24 mouse cellular contexts compared by ENCODE assay signal in genomic region chr2:101620899-101621298, GRCm38 (mm10). TPM values are rescaled to one million over a fixed set of nuclear protein-coding genes. Genes with fewer than 3 reads are reported as not detected.
DNase-seq lines count a peak whose midpoint lies in the region; ATAC-seq and TF ChIP-seq lines count a peak whose summit lies in the region.
"Had no signal": no experiment of that assay in that cellular context is flagged by ENCODE, and none has a peak within 500 bp of the region (broad histone marks: within the 10 kb centered on the region; RNA-seq: fewer than 3 reads in every experiment).

No protein-coding gene starts in this region.

- no peak for TF ChIP-seq CTCF in lung, postnatal 0 days (IDR thresholded peaks at IDR 0.05)

- no peak for TF ChIP-seq EP300 in lung, postnatal 0 days (IDR thresholded peaks at IDR 0.05)

- H3K27ac ChIP-seq in lung, embryonic 15.5 days, result peak overlapping the region; percentile 19; the same call in 1 of the 2 replicates
- no peak overlapping the region for H3K27ac ChIP-seq in lung, postnatal 0 days (ENCODE audit: low read length)
- no peak overlapping the region for H3K27ac ChIP-seq in liver, embryonic 11.5 days (ENCODE audit: low read depth, low read length)
- no peak overlapping the region for H3K27ac ChIP-seq in intestine, embryonic 16.5 days (ENCODE audit: low read length)
- H3K27ac ChIP-seq: embryonic facial prominence, embryonic 12.5 days; forebrain, embryonic 15.5 days; heart, embryonic 10.5 days; hindbrain, embryonic 15.5 days had no signal

- H3K9ac ChIP-seq in lung, embryonic 15.5 days, result no peak overlapping the region
- no peak overlapping the region for H3K9ac ChIP-seq in lung, postnatal 0 days (replicated peaks; ENCODE audit: low read depth)
- no peak overlapping the region for H3K9ac ChIP-seq in liver, embryonic 11.5 days (ENCODE audit: low read depth, low read length)
- H3K9ac ChIP-seq in intestine, embryonic 16.5 days (ENCODE audit: low read depth, low read length), result no peak overlapping the region
- H3K9ac ChIP-seq: embryonic facial prominence, embryonic 12.5 days; forebrain, embryonic 15.5 days; hindbrain, embryonic 15.5 days had no signal

- no peaks in the 10 kb centered on the region for H3K9me3 ChIP-seq in lung, embryonic 15.5 days
- H3K9me3 ChIP-seq in lung, postnatal 0 days (ENCODE audit: low read length), result no peaks in the 10 kb centered on the region
- H3K9me3 ChIP-seq in liver, embryonic 11.5 days (ENCODE audit: control insufficient read depth, low read length), result no peaks in the 10 kb centered on the region
- H3K9me3 ChIP-seq in intestine, embryonic 16.5 days (ENCODE audit: control insufficient read depth, low read length), result no peaks in the 10 kb centered on the region
- H3K9me3 ChIP-seq: embryonic facial prominence, embryonic 12.5 days; forebrain, embryonic 15.5 days; G1E; heart, embryonic 10.5 days; hindbrain, embryonic 15.5 days had no signal

- H3K4me1 ChIP-seq in lung, embryonic 15.5 days, result no peaks in the 10 kb centered on the region
- H3K4me1 ChIP-seq in lung, postnatal 0 days (ENCODE audit: insufficient read depth, low read depth, low read length), result no peaks in the 10 kb centered on the region
- H3K4me1 ChIP-seq in liver, embryonic 11.5 days (replicated peaks; ENCODE audit: control insufficient read depth, insufficient read depth, low read length), result no peaks in the 10 kb centered on the region
- no peaks in the 10 kb centered on the region for H3K4me1 ChIP-seq in intestine, embryonic 16.5 days (ENCODE audit: control insufficient read depth, insufficient read depth, low read length)
- H3K4me1 ChIP-seq: hindbrain, embryonic 15.5 days had no signal

- no peak overlapping the region for H3K4me3 ChIP-seq in lung, embryonic 15.5 days
- H3K4me3 ChIP-seq in lung, postnatal 0 days (ENCODE audit: low read depth, low read length), result no peak overlapping the region
- no peak overlapping the region for H3K4me3 ChIP-seq in liver, embryonic 11.5 days (ENCODE audit: low read depth, low read length)
- H3K4me3 ChIP-seq in intestine, embryonic 16.5 days (ENCODE audit: low read length), result no peak overlapping the region
- H3K4me3 ChIP-seq: embryonic facial prominence, embryonic 12.5 days; forebrain, embryonic 15.5 days; heart, embryonic 10.5 days; hindbrain, embryonic 15.5 days had no signal

- H3K27me3 ChIP-seq in lung, embryonic 15.5 days, result no peaks in the 10 kb centered on the region
- no peaks in the 10 kb centered on the region for H3K27me3 ChIP-seq in lung, postnatal 0 days (replicated peaks; ENCODE audit: insufficient read depth, low read length)
- no peaks in the 10 kb centered on the region for H3K27me3 ChIP-seq in liver, embryonic 11.5 days (replicated peaks; ENCODE audit: control insufficient read depth, insufficient read depth, low read length)
- H3K27me3 ChIP-seq in intestine, embryonic 16.5 days (replicated peaks; ENCODE audit: control insufficient read depth, insufficient read depth, low read length), result no peaks in the 10 kb centered on the region
- H3K27me3 ChIP-seq: embryonic facial prominence, embryonic 12.5 days; forebrain, embryonic 15.5 days; hindbrain, embryonic 15.5 days had no signal

- ATAC-seq in lung, embryonic 15.5 days (ENCODE audit: borderline replicate concordance, extremely low read depth, low FRiP score, low TSS enrichment), result no peak
- ATAC-seq in lung, postnatal 0 days, result no peak
- no peak for ATAC-seq in liver, embryonic 11.5 days (replicated peaks; ENCODE audit: low FRiP score)
- ATAC-seq in intestine, embryonic 16.5 days, result no peak
- ATAC-seq: CD4-positive, CD25-positive, alpha-beta regulatory T cell, adult 4 months; forebrain, embryonic 15.5 days had no signal

- H3K36me3 ChIP-seq in lung, embryonic 15.5 days, result no peaks in the 10 kb centered on the region
- no peaks in the 10 kb centered on the region for H3K36me3 ChIP-seq in lung, postnatal 0 days (ENCODE audit: insufficient read depth, low read length)
- H3K36me3 ChIP-seq in liver, embryonic 11.5 days (ENCODE audit: control insufficient read depth, insufficient read depth, low read length), result no peaks in the 10 kb centered on the region
- H3K36me3 ChIP-seq in intestine, embryonic 16.5 days (ENCODE audit: control insufficient read depth, insufficient read depth, low read length), result no peaks in the 10 kb centered on the region
- H3K36me3 ChIP-seq: embryonic facial prominence, embryonic 12.5 days; forebrain, embryonic 15.5 days; heart, embryonic 10.5 days; hindbrain, embryonic 15.5 days had no signal

- no peak for DNase-seq in lung, postnatal 0 days (ENCODE audit: low spot score)
- peak; percentile 38 to 69 for DNase-seq in thymus, adult 18-20 months
- no peak for DNase-seq in thymus, postnatal 0 days (ENCODE audit: low spot score)
- peak; percentile 61 for DNase-seq in thymus, postnatal 25 days
- no peak for DNase-seq in liver, embryonic 11.5 days (ENCODE audit: low spot score)
- DNase-seq: adrenal gland, postnatal 10 days; B cell, adult 2 months; cerebellum, adult 11 months; cerebellum, adult 8-10 months; cerebellum, postnatal 25 days; gastrocnemius, postnatal 36 days; heart, adult 11 months; heart, postnatal 36 days had no signal

- WGBS in lung, embryonic 15.5 days, result 45% methylated on average over 3 of the region's 3 CpGs
- WGBS in lung, postnatal 0 days, result 58% methylated on average over 3 of the region's 3 CpGs
- WGBS in liver, embryonic 11.5 days, result 75% methylated on average over 3 of the region's 3 CpGs
- 63% methylated on average over 3 of the region's 3 CpGs for WGBS in intestine, embryonic 16.5 days

- H3K4me2 ChIP-seq in lung, embryonic 15.5 days, result no peak overlapping the region
- H3K4me2 ChIP-seq in lung, postnatal 0 days (replicated peaks; ENCODE audit: low read depth, low read length), result no peak overlapping the region
- no peak overlapping the region for H3K4me2 ChIP-seq in liver, embryonic 11.5 days
- no peak overlapping the region for H3K4me2 ChIP-seq in intestine, embryonic 16.5 days (ENCODE audit: low read depth, low read length)
- H3K4me2 ChIP-seq: embryonic facial prominence, embryonic 12.5 days; forebrain, embryonic 15.5 days; hindbrain, embryonic 15.5 days had no signal

RNA-seq across cellular contexts. Expression of gene Rag2, which starts 3.6 kb away (rescaled TPM):
- 0.35 and 2.4 TPM in 2 replicates for polyA plus RNA-seq in lung, embryonic 15.5 days (2015; fragmentation: Nextera tagmentation; extraction: Ambion mirVana)
- polyA plus RNA-seq in lung, postnatal 0 days (2015; fragmentation: Nextera tagmentation; extraction: Ambion mirVana), result 0.04 TPM in 1 of 2 replicates, not detected in the other
- 116 and 143 TPM in 2 replicates for polyA plus RNA-seq in thymus, postnatal 0 days (2015; fragmentation: Nextera tagmentation; extraction: Ambion mirVana)
- 0.10 and 0.17 TPM in 2 replicates for polyA plus RNA-seq in liver, embryonic 11.5 days (2014; fragmentation: Nextera tagmentation; extraction: Ambion mirVana)
- polyA plus RNA-seq in intestine, embryonic 16.5 days (2015; fragmentation: Nextera tagmentation; extraction: Ambion mirVana), result 0.04 and 0.06 TPM in 2 replicates
- polyA plus RNA-seq: cortical plate, adult 2 months; forebrain, embryonic 11.5 days; forebrain, embryonic 15.5 days; G1E; heart, embryonic 10.5 days; heart, embryonic 14.5 days; hindbrain, embryonic 15.5 days had no signal

RNA-seq across cellular contexts. Expression of gene Rag1, which starts 28.4 kb away (rescaled TPM):
- 0.59 and 2.9 TPM in 2 replicates for polyA plus RNA-seq in lung, embryonic 15.5 days (2015; fragmentation: Nextera tagmentation; extraction: Ambion mirVana)
- polyA plus RNA-seq in lung, postnatal 0 days (2015; fragmentation: Nextera tagmentation; extraction: Ambion mirVana), result 0.05 and 0.06 TPM in 2 replicates
- 319 and 337 TPM in 2 replicates for polyA plus RNA-seq in thymus, postnatal 0 days (2015; fragmentation: Nextera tagmentation; extraction: Ambion mirVana)
- polyA plus RNA-seq in liver, embryonic 11.5 days (2014; fragmentation: Nextera tagmentation; extraction: Ambion mirVana), result 0.09 and 0.12 TPM in 2 replicates
- 0.01 and 0.04 TPM in 2 replicates for polyA plus RNA-seq in intestine, embryonic 16.5 days (2015; fragmentation: Nextera tagmentation; extraction: Ambion mirVana)
- polyA plus RNA-seq: CD4-positive, CD25-positive, alpha-beta regulatory T cell, adult 4 months; heart, embryonic 10.5 days; heart, embryonic 14.5 days had no signal

RNA-seq across cellular contexts. Expression of gene B230118H07Rik, which starts 28.4 kb away (rescaled TPM):
- 57.8 and 58.7 TPM in 2 replicates for polyA plus RNA-seq in lung, embryonic 15.5 days (2015; fragmentation: Nextera tagmentation; extraction: Ambion mirVana)
- 31.3 and 34.6 TPM in 2 replicates for polyA plus RNA-seq in lung, postnatal 0 days (2015; fragmentation: Nextera tagmentation; extraction: Ambion mirVana)
- polyA plus RNA-seq in thymus, postnatal 0 days (2015; fragmentation: Nextera tagmentation; extraction: Ambion mirVana), result 109 and 145 TPM in 2 replicates
- 33.1 and 38.1 TPM in 2 replicates for polyA plus RNA-seq in liver, embryonic 11.5 days (2014; fragmentation: Nextera tagmentation; extraction: Ambion mirVana)
- 46.4 and 49.2 TPM in 2 replicates for polyA plus RNA-seq in intestine, embryonic 16.5 days (2015; fragmentation: Nextera tagmentation; extraction: Ambion mirVana)

RNA-seq across cellular contexts. Expression of gene Traf6, which starts 57.3 kb away (rescaled TPM):
- 9.5 and 9.8 TPM in 2 replicates for polyA plus RNA-seq in lung, embryonic 15.5 days (2015; fragmentation: Nextera tagmentation; extraction: Ambion mirVana)
- 5.4 and 6.2 TPM in 2 replicates for polyA plus RNA-seq in lung, postnatal 0 days (2015; fragmentation: Nextera tagmentation; extraction: Ambion mirVana)
- polyA plus RNA-seq in thymus, postnatal 0 days (2015; fragmentation: Nextera tagmentation; extraction: Ambion mirVana), result 13.5 and 15.0 TPM in 2 replicates
- 12.1 and 15.2 TPM in 2 replicates for polyA plus RNA-seq in liver, embryonic 11.5 days (2014; fragmentation: Nextera tagmentation; extraction: Ambion mirVana)
- 7.1 and 7.3 TPM in 2 replicates for polyA plus RNA-seq in intestine, embryonic 16.5 days (2015; fragmentation: Nextera tagmentation; extraction: Ambion mirVana)

Comparison
In these comparisons a context has a peak if more than half of its experiments do, and no peak if none do; other contexts are left out.
1. DNase-seq: peak in thymus, adult 18-20 months (2 of 2) and thymus, postnatal 25 days (single experiment); none in lung, postnatal 0 days (single experiment), thymus, postnatal 0 days (single experiment) and liver, embryonic 11.5 days (single experiment).
2. RNA of gene Rag2, which starts 3.6 kb away (polyA plus RNA-seq): 116 to 143 TPM in thymus, postnatal 0 days; 0.35 to 2.4 TPM in lung, embryonic 15.5 days, 0.10 to 0.17 TPM in liver, embryonic 11.5 days, 0.04 to 0.06 TPM in intestine, embryonic 16.5 days and 0.04 TPM in lung, postnatal 0 days; every median in the first group is over 10 times any median in the second.
3. RNA of gene Rag1, which starts 28.4 kb away (polyA plus RNA-seq): 319 to 337 TPM in thymus, postnatal 0 days; 0.59 to 2.9 TPM in lung, embryonic 15.5 days, 0.09 to 0.12 TPM in liver, embryonic 11.5 days, 0.05 to 0.06 TPM in lung, postnatal 0 days and 0.01 to 0.04 TPM in intestine, embryonic 16.5 days; every median in the first group is over 10 times any median in the second.